In the genomic region with DNA sequence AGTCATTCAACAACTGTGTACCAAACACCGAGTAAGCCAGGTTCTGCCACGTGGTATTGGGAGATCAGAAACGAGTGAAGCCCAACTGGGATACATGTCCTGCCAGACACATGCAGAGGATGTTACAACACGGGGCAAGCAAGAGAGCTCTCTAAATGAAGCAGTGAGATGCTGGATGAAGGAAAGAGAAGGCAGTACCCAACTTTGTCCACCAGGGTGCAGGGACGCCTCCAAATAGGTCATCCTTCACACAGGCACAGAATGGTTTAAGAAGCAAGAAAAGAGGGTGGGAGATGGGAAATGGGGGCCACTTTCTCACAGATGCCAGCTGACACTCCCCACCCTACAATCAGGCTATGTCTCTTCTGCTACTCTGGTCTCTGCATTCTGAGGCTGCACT, we compare ENCODE assay signal across 9 mouse cellular contexts.
DNase-seq lines count a peak whose midpoint lies in the region; ATAC-seq lines count a peak whose summit lies in the region.
"Had no signal": no experiment of that assay in that cellular context is flagged by ENCODE, and none has a peak within 500 bp of the region (broad histone marks: within the 10 kb centered on the region; RNA-seq: fewer than 3 reads in every experiment).

No protein-coding gene starts in this region.

- H3K4me1 ChIP-seq in hindbrain, embryonic 11.5 days (replicated peaks; ENCODE audit: control insufficient read depth, insufficient read depth, low read length): no peaks in the 10 kb centered on the region
- H3K4me1 ChIP-seq in hindbrain, embryonic 13.5 days (replicated peaks): peaks cover 18% of the 10 kb centered on the region
- no peaks in the 10 kb centered on the region for H3K4me1 ChIP-seq in hindbrain, embryonic 16.5 days (ENCODE audit: control insufficient read depth, insufficient read depth, low read depth, low read length)
- H3K4me1 ChIP-seq: embryonic facial prominence, embryonic 15.5 days had no signal

- 37% methylated on average over 5 of the region's 5 CpGs for WGBS in hindbrain, embryonic 11.5 days
- WGBS in hindbrain, embryonic 13.5 days: 37% methylated on average over 5 of the region's 5 CpGs
- 29% methylated on average over 5 of the region's 5 CpGs for WGBS in hindbrain, embryonic 16.5 days

- H3K27me3 ChIP-seq in hindbrain, embryonic 11.5 days (ENCODE audit: control insufficient read depth, insufficient read depth, low read length): no peaks in the 10 kb centered on the region
- peaks cover 5% of the 10 kb centered on the region; the same call in 1 of the 2 replicates for H3K27me3 ChIP-seq in hindbrain, embryonic 13.5 days
- no peaks in the 10 kb centered on the region for H3K27me3 ChIP-seq in hindbrain, embryonic 16.5 days (replicated peaks; ENCODE audit: control insufficient read depth, insufficient read depth, low read length)
- H3K27me3 ChIP-seq: embryonic facial prominence, embryonic 15.5 days had no signal

- no peaks in the 10 kb centered on the region for H3K9me3 ChIP-seq in hindbrain, embryonic 11.5 days (ENCODE audit: control insufficient read depth, low read length)
- H3K9me3 ChIP-seq in hindbrain, embryonic 13.5 days: no peaks in the 10 kb centered on the region
- no peaks in the 10 kb centered on the region for H3K9me3 ChIP-seq in hindbrain, embryonic 16.5 days (ENCODE audit: control insufficient read depth, low read length)
- H3K9me3 ChIP-seq: embryonic facial prominence, embryonic 15.5 days had no signal

- no peaks in the 10 kb centered on the region for H3K36me3 ChIP-seq in hindbrain, embryonic 11.5 days (ENCODE audit: control insufficient read depth, insufficient read depth, low read length)
- no peaks in the 10 kb centered on the region for H3K36me3 ChIP-seq in hindbrain, embryonic 13.5 days
- no peaks in the 10 kb centered on the region for H3K36me3 ChIP-seq in hindbrain, embryonic 16.5 days (ENCODE audit: control insufficient read depth, insufficient read depth, low read length)
- H3K36me3 ChIP-seq: embryonic facial prominence, embryonic 15.5 days had no signal

- H3K27ac ChIP-seq in hindbrain, embryonic 11.5 days (ENCODE audit: low read depth, low read length): no peak overlapping the region
- H3K27ac ChIP-seq in hindbrain, embryonic 13.5 days: no peak overlapping the region
- H3K27ac ChIP-seq in hindbrain, embryonic 16.5 days (ENCODE audit: low read depth, low read length): no peak overlapping the region
- H3K27ac ChIP-seq: embryonic facial prominence, embryonic 15.5 days had no signal

- peak; percentile 63 for DNase-seq in hindbrain, embryonic 11.5 days (ENCODE audit: low spot score)
- DNase-seq in A20 (ENCODE audit: low read depth, low spot score) (peak; percentile 34), NIH3T3 (ENCODE audit: low read depth) (peak; percentile 64)
- peak; percentile 35 to 46 for DNase-seq in cerebellum, postnatal 36 days
- no peak for DNase-seq in spleen, adult 12 weeks (ENCODE audit: low spot score)

- H3K9ac ChIP-seq in hindbrain, embryonic 11.5 days (ENCODE audit: low read depth, low read length): no peak overlapping the region
- H3K9ac ChIP-seq in hindbrain, embryonic 13.5 days: no peak overlapping the region
- no peak overlapping the region for H3K9ac ChIP-seq in hindbrain, embryonic 16.5 days (ENCODE audit: low read depth, low read length)
- H3K9ac ChIP-seq: embryonic facial prominence, embryonic 15.5 days had no signal

- no peak for ATAC-seq in hindbrain, embryonic 11.5 days (ENCODE audit: low FRiP score)
- no peak for ATAC-seq in hindbrain, embryonic 13.5 days (ENCODE audit: low FRiP score)
- ATAC-seq in hindbrain, embryonic 16.5 days: 0 out of 2 replicates have a peak, but pooled peaks have one; percentile 41
- peak; percentile 71 for ATAC-seq in megakaryocyte progenitor cell, adult 5-6 weeks (replicated peaks; ENCODE audit: poor library complexity)

- no peak overlapping the region for H3K4me3 ChIP-seq in hindbrain, embryonic 11.5 days (ENCODE audit: low read depth, low read length)
- no peak overlapping the region for H3K4me3 ChIP-seq in hindbrain, embryonic 13.5 days
- H3K4me3 ChIP-seq in hindbrain, embryonic 16.5 days (ENCODE audit: low read length): no peak overlapping the region
- H3K4me3 ChIP-seq: embryonic facial prominence, embryonic 15.5 days had no signal

- no peak overlapping the region for H3K4me2 ChIP-seq in hindbrain, embryonic 11.5 days (replicated peaks; ENCODE audit: low read depth, low read length)
- no peak overlapping the region for H3K4me2 ChIP-seq in hindbrain, embryonic 13.5 days
- no peak overlapping the region for H3K4me2 ChIP-seq in hindbrain, embryonic 16.5 days (ENCODE audit: low read length)
- H3K4me2 ChIP-seq: embryonic facial prominence, embryonic 15.5 days had no signal

Comparison
In these comparisons a context has a peak if more than half of its experiments do, and no peak if none do; other contexts are left out.
1. ATAC-seq: peak in hindbrain, embryonic 16.5 days (single experiment) and megakaryocyte progenitor cell, adult 5-6 weeks (single experiment); none in hindbrain, embryonic 11.5 days (single experiment) and hindbrain, embryonic 13.5 days (single experiment).